8 mouse cellular contexts compared by ENCODE assay signal in the genomic region with DNA sequence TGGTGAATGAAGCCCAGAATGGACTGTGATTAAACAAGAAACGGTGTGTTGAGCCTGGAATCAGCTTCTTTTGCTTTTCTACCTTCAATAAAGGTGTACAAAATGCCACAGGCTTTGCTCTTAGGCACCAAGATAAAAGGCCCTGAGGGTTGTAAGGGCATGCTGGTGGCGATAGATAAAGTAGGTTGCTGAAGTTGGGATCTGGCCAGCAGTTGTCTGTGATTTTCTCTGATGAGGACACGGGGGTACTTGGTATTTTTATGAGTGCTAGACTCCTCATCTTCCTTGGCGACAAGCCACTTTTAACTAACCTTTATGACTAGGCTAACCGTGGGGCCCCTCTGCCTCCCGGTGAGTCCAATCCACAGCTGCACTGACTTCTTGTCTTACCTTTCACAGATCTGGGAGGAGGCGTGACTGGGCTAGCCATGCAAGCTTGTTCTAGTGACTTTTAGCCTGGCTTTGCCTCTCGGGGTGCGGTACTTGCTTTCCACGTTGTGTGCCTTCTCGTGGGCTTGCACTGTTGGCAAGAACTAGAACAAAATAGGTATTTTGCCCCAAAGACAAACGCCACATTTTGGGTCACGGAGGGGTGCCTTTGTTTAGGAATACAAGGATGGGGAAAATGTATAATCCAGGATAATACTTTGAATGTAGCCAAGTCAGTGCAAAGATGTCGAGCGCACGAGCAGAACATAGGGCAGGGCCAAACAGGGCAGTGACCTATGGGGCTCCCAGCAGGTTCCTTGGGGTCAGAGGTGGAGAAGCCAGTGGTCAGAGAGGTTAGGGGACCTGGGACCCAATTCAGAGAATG. TPM values are rescaled to one million over a fixed set of nuclear protein-coding genes. Genes with fewer than 3 reads are reported as not detected.
A peak's percentile ranks its signal among the peaks of the same experiment; 100 is the strongest.
DNase-seq lines count a peak whose midpoint lies in the region; ATAC-seq and TF ChIP-seq lines count a peak whose summit lies in the region.

No protein-coding gene starts in this region.

- H3K4me3 ChIP-seq in heart, adult 2 months = peak overlapping the region; percentile 90
- H3K4me3 ChIP-seq in limb, embryonic 15.5 days = peak overlapping the region; percentile 93
- H3K4me3 ChIP-seq in stomach, embryonic 16.5 days (replicated peaks; ENCODE audit: low read length) = peak overlapping the region; percentile 99

- H3K4me1 ChIP-seq in heart, adult 2 months (ENCODE audit: control insufficient read depth, insufficient read depth, low read length) = peaks cover 13% of the 10 kb centered on the region
- H3K4me1 ChIP-seq in limb, embryonic 15.5 days = peaks cover 67% of the 10 kb centered on the region
- H3K4me1 ChIP-seq in stomach, embryonic 16.5 days (ENCODE audit: control insufficient read depth, insufficient read depth, low read length) = peaks cover 47% of the 10 kb centered on the region

- TF ChIP-seq CTCF in heart, adult 2 months (IDR thresholded peaks at IDR 0.05) = no peak

- no peak for TF ChIP-seq POLR2A in heart, adult 2 months (IDR thresholded peaks at IDR 0.05; ENCODE audit: insufficient read depth, low read depth, low read length)

- intact Hi-C loops in heart, adult 2 months (cut with DNase I) = loop anchor here (2.0 kb wide), 1 partner anchor 17 kb away; no protein-coding TSS in a partner anchor
- intact Hi-C loops in left cerebral cortex, postnatal 36 days (cut with DNase I) = loop anchor here (2.0 to 10.0 kb wide), 3 partner anchors 101 to 339 kb away; a partner anchor contains a TSS

- H3K4me2 ChIP-seq in limb, embryonic 15.5 days = peak overlapping the region; percentile 98
- peak overlapping the region; percentile 99 for H3K4me2 ChIP-seq in stomach, embryonic 16.5 days (ENCODE audit: low read depth, low read length)

- H3K9ac ChIP-seq in heart, adult 2 months (ENCODE audit: low read depth, low read length) = peak overlapping the region; percentile 90
- H3K9ac ChIP-seq in limb, embryonic 15.5 days = peak overlapping the region; percentile 74
- peak overlapping the region; percentile 89 for H3K9ac ChIP-seq in stomach, embryonic 16.5 days (ENCODE audit: low read length)

- no peaks in the 10 kb centered on the region for H3K79me2 ChIP-seq in heart, adult 2 months (replicated peaks; ENCODE audit: control insufficient read depth, insufficient read depth, low read length)

- H3K27ac ChIP-seq in heart, adult 2 months = peak overlapping the region; percentile 96
- H3K27ac ChIP-seq in limb, embryonic 15.5 days = peak overlapping the region; percentile 85
- H3K27ac ChIP-seq in stomach, embryonic 16.5 days (ENCODE audit: low read length) = peak overlapping the region; percentile 54; the same call in 1 of the 2 replicates

- no peak for TF ChIP-seq EP300 in heart, adult 2 months (IDR thresholded peaks at IDR 0.05; ENCODE audit: insufficient read depth, low read depth, low read length)

- ATAC-seq in limb, embryonic 15.5 days (ENCODE audit: insufficient number of reproducible peaks, low FRiP score, low TSS enrichment, low read depth) = peak; percentile 12; the same call in 1 of the 2 replicates
- no peak for ATAC-seq in stomach, embryonic 16.5 days (ENCODE audit: insufficient read depth, low FRiP score)

- DNase-seq in heart, adult 2 months = no peak
- no peak for DNase-seq in heart, postnatal 4 days
- peak; percentile 42 for DNase-seq in urinary bladder, postnatal 14 days (ENCODE audit: low spot score)
- DNase-seq in urinary bladder, postnatal 4 days (ENCODE audit: low spot score in 2 of 2) = no peak
- no peak for DNase-seq in left cerebral cortex, postnatal 36 days (ENCODE audit: low spot score in 2 of 2)
- no peak for DNase-seq in spleen, postnatal 4 days (ENCODE audit: low spot score in 2 of 2)

- no peaks in the 10 kb centered on the region for H3K27me3 ChIP-seq in heart, adult 2 months (ENCODE audit: control insufficient read depth, insufficient read depth, low read length)
- H3K27me3 ChIP-seq in limb, embryonic 15.5 days = no peaks in the 10 kb centered on the region
- no peaks in the 10 kb centered on the region for H3K27me3 ChIP-seq in stomach, embryonic 16.5 days (ENCODE audit: control insufficient read depth, insufficient read depth, low read length)

- 51% methylated on average over 16 of the region's 16 CpGs for WGBS in heart, adult 2 months
- 12% methylated on average over 16 of the region's 16 CpGs for WGBS in limb, embryonic 15.5 days
- WGBS in stomach, embryonic 16.5 days = 33% methylated on average over 16 of the region's 16 CpGs

- H3K9me3 ChIP-seq in limb, embryonic 15.5 days = no peaks in the 10 kb centered on the region
- H3K9me3 ChIP-seq in stomach, embryonic 16.5 days (replicated peaks; ENCODE audit: control insufficient read depth, low read length) = no peaks in the 10 kb centered on the region

- peaks cover 10% of the 10 kb centered on the region for H3K36me3 ChIP-seq in heart, adult 2 months (ENCODE audit: control insufficient read depth, insufficient read depth, low read length)
- peaks cover 12% of the 10 kb centered on the region; the same call in 1 of the 2 replicates for H3K36me3 ChIP-seq in limb, embryonic 15.5 days
- H3K36me3 ChIP-seq in stomach, embryonic 16.5 days (ENCODE audit: control insufficient read depth, insufficient read depth, low read length) = peaks cover 13% of the 10 kb centered on the region

RNA-seq across cellular contexts. Expression of a gene that starts 0.9 kb away (rescaled TPM):
- 10 to 100 TPM; 27.8 to 28.9 TPM for total RNA-seq in heart, adult 2 months (2021)
- polyA plus RNA-seq in heart, adult 2 months (2012; rRNA removed) = 31.3 and 44.4 TPM in 2 replicates
- 10 to 100 TPM; 71.9 to 73.4 TPM for total RNA-seq in heart, postnatal 4 days (2021)
- polyA plus RNA-seq in limb, embryonic 15.5 days (2015; fragmentation: Nextera tagmentation; extraction: Ambion mirVana) = 126 and 133 TPM in 2 replicates
- polyA plus RNA-seq in stomach, embryonic 16.5 days (2015; fragmentation: Nextera tagmentation; extraction: Ambion mirVana) = 52.8 and 56.1 TPM in 2 replicates
- 100 to 1,000 TPM in 1 of 2 experiments, 10 to 100 TPM in 1; 80.7 to 123 TPM for total RNA-seq in left cerebral cortex, postnatal 36 days (2021)
